Mouse (Mus musculus): Measurements from ENCODE around the gene Kcp.

The Kcp gene

DNA sequence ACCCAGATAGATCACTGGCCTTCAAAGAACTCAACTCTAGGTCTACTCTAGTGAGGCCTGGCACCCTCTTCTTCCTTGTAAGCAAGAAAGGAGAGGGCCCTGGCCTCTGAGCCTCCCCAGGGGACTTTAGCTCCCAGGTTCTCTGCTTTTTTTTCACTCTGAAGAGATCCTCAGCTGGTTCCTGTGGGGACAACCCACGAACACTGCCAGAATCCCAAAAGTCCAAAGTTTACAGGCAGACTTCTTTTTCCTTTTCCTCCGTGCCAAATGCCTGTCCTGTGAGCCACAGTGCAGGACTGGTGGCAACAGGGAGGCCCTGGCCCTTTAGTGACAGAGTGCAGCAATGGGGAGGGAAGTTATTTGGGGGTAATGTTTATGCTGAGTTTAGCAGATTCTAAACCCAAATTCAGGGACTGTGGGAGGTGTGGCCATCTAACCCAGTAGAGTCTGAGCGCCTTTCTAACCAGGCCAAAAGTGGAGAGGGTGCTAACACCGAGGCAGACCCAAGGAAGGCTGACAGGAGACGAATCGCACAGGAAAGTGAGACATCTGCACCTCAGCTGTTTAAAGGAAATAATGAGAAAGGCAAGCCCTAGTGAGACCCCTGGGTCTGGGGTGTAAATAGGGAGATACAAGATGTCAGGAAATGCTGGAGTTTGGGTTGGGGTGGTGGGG, 15.0 kb upstream of the Kcp start:
- DNase-seq, result no peak

DNA sequence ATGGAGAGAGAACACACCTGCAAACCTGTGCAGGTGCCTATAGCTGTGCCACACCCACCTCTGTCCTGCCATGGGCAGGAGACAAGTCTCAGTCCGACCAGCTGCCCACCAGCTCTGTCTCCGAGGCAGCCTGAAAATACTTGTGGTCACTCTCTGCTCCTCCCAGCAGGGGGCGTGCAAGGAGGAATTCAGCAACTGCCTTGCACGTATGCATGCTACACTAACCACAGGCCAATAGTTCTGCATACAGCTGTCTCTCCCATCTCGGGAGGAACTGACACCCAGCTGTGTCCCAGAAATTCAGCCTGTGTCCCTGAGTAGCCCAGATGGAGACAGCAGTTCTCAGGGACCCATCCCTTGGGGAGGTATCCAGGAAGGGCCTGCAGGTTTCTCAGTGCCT, 9.4 kb upstream of the Kcp start:
- DNase-seq, result peak; percentile 13

DNA sequence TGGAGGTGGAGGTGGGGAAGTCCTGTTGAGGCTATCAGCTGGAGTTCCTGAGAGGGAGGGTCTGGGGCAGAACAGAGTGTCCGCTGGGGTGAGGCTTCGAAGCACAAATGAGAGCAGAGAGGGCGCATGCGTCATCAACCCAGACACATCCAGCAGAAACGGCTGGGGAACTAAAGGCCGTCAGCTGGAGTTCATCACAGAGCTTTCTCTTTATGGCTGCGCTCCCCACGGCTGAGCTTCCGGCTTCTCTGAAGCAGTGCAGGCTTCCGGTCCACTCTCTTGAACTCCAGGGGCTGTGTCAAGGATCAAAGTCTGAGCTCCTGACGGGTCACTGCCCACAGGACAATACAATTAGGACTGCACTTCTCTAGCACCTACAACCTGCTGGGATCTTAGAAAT, 5.5 kb upstream of the Kcp start:
- no peak for DNase-seq

DNA sequence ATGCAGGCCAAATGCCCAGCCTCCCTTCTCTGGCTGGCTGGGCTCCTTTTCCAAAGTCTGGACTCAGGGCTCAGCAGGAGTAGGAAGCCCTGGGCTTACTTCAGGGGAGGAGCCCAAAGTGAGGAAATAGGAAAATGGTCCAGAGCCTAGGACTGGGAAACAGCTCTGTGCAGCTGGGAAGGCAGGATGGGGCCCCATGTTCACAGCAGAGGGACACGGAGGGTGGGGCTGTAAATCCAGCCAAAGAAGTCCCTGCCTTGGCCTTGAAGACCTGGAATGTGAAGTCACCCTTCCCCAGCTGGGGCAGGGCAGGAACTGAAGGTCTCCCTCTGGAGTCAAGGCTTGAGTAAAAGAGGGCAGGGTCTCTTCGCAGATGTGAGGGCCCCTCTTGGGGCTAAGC, 1.3 kb upstream of the Kcp start:
- no peak for DNase-seq

DNA sequence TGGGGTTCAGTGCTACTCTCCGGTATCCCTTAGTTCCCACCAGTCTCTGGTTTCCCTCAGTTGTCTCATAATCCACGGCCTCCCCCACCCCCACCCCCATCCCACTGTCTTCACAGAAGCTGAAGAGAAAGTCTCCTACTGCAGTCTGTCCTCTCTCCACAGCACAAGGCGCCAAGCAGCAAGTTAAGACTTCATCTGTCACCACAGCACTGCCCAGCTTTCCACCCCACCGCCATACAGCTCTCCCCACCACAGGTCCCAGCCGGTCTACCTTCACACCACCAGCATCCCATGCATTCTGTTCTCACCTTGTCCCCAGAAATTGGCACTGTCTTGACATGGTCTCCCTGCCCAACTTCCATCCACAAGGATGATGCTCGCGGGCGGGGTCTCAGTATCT, 918 bp downstream of the Kcp start:
- DNase-seq, result no peak

DNA sequence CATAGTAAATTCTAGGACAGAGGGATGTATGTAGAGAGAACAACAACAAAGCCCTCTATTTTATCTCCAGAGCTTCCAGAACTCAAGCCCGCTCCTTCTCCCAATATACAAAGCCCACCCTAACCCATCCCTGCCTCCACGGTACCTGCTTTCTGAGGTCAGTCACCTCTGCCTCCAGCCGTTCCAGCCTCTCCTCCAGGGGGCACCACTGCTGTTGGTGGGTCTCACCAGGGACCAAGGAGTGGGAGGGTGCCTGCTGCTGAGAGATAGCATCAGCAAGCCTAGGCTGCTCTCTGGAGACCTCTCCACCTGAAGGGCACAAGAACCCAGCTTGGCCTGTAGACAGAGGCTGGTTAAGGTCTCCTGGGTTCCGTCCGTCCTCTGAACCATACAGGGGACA, 2.3 kb downstream of the Kcp start:
- DNase-seq, result no peak

DNA sequence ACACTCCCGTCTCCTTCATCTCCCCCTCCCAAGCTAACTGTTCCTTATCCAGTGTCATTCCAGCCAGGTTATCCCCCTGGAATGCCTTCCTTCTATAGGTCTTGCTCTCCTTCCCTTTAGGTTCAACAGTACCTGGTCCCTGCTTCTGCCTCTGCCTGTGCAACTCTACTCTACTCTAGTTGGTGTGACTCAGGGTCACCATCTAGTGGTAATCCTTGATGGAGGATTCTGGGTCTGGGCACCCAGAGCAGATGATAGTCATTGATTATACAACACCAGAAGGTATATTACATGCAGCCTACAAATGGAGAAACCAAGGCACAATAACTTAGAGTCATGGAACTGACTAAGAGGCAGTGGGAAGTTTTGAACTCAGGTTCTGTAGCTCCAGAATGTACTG, 6.2 kb downstream of the Kcp start:
- no peak for DNase-seq

DNA sequence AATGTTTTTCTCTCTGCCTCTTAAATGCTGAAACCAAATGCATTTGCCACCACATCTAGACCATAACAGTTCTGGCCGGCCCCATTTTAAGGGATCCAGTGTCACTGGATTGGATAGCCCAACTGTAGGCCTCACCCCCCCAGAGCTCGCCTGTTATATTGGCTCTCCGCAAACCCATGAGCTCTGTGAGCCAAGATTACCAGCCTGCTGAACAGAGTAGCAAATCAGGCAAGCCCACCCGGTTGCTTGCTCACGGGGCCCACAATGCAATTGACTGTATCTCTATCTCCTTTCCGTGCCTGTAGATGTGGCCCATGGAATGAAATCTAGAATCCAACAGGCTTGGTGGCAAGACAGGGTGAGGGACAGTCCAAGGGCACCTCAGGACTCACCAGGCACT, 6.9 kb downstream of the Kcp start:
- no peak for DNase-seq

DNA sequence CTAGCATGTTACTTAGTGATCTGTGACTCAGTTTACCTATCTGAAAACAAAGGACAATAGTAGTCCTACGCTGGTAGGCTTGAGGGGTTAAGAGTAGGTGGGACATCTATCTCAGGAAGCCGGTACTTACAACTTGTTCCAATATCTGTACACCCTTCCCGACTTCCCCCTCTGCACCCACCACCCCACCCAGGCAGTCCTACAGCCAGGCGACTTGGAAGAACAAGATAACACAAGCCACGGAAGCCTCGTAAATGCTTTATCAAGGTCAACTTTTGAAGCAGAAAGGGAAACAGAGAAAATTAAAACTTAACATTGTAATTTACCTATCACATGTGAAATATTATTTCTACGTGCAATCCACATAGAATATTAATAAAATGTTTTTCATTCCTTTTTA, 7.6 kb downstream of the Kcp start:
- no peak for DNase-seq

DNA sequence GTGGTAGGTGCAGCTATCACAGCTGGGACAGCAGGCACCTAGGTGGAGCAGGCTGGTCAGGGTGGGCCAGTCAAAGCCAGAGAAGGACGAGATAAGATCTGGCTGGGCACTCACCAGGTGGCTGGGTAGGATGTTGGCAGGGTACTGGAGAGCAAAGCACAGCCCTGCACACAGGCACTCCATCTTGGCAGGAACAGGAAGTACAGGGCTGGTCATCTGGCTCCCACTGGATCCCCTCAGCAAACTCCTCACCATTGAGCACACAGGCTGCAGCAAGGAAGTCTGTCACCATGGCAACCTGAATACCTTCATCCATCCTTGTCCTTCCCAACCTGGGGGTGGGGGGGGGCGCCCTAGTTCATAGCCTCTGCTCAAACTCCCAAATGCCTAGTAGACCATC, 10.0 kb downstream of the Kcp start:
- DNase-seq, result no peak

DNA sequence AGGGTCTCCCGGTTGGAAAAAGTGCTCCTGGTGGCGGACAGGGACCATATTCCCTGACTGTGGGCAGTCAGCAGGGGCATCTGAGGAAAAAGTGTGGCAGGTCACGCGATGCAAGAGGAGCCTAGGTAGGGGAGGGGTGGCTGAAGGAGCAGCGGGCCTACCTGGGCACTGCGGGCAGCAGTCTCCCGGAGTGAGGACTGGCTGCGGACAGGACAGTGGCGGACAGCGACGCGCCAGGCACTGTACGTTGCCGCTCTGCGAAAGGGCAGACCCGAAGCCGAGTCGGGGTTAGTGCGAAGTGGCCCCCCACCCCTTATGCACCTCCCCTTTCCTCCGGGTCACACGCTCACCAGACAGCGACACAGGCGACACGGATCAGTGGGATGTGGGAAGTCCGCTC, 11.5 kb downstream of the Kcp start:
- no peak for DNase-seq

DNA sequence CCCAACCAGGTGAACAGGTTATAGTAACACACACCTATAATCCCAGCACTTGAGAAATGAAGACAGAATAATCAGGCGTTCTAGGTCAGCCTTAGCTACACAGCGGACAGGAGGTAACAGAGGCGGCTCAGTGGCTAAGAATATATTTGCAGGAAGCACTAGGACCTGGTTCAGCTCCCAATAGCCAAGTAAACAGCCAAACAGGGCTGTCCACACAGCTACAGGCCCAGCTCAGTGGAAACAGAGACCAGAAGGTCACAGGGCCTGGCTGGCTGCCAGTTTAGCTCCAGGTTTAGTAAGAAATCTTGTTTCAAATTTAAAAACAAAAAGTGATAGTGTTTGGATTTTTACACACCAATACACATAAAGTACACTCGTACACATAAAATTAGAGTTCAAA, 13.7 kb downstream of the Kcp start:
- no peak for DNase-seq

DNA sequence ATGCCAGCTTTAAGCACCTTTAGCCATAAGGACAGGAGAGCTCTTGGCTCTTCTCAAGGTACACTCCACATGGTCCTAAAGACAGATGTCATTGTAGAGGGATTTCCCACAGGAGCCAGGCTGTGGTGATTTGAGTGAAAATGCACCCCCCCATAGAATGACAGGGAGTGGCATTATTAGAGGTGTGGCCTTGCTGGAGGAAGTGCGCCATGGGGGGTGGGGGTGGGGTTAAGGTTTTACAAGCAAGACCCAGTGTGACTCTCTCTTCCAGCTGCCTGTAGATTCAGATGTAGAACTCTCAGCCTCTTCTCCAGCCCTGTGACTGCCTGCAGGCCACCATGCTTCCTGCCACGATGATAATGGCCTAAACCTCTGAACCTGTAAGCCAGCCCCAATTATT, 21.8 kb downstream of the Kcp start:
- no peak for DNase-seq

DNA sequence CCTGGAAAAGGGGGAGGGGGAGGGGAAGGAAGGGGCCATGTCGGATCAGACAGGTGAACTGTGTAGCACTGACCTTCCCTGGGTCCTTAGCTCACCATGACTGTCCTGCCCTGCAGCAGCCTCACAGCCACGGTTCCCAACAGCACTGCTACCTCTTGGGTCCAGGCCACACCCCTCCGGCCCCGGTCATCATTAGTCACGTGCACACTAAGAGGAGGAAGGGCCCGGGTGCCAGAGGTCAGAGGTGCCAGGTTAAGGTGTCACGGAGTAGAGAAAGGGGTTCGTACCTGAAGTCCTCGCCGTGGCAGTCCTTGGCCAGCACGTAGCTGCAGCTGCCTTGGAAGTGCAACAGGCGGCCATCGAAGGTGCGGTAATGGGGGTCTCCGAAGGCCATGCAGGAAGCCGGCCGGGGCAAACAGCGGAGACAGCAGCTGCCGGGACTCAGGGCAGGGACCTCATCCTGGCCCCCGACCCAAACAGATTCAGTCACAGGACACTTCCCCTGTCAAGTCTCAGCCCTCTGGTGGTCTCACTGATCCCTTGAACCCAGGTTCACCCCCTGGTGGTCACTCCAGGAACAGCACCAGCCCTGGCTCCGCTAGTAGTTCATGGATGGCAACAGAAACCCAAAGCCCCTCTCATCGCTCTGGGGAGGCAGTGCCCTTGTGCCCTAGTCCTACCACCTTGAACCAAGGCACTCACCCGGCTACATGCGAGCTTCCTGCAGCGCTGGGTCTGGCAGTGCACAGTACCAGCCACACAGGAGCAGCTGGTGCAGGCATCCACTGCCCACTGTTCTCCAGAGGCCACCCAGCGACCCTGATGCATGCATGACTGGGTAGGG, 22.8 kb downstream of the Kcp start:
- DNase-seq, result peak; percentile 44

DNA sequence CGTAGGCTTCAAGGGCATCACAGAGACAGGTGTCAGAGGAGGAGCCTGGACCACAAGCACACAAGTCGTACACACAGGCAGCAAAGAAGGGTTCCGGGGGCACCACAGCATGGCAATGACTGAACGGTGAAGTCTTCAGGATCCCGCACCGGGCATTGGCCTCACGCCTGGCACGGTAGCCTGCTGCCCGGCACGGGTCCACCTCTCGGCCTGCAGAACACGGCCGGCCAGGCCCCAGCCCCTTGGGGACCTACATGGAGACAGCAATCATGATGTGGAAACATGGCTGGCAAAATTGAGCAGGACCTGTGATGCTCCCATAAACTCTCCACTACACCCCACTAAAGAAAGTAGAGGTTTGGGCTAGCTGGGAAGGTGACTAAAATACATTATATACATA, 25.1 kb downstream of the Kcp start:
- DNase-seq, result no peak

DNA sequence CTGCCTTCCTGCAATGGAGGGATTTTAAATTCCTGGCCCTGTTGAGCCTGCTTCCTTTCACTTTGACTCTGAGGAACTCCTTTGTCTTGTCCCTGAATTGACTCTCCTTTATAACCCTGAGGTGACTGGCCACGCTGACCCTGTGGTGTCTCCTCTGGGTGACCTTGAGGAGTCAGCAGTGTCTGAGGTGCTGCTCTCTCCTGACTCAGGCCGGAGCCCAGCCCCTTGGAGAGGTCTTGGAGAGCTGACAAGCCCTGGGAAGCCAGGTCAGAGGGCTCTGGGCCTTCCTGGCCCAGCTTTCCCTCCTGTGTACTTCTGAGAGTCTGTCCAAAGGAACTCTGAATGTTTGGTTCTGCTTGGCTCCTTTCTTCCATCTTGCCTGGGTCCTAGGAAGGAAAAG, 33.0 kb downstream of the Kcp start:
- DNase-seq, result no peak

DNA sequence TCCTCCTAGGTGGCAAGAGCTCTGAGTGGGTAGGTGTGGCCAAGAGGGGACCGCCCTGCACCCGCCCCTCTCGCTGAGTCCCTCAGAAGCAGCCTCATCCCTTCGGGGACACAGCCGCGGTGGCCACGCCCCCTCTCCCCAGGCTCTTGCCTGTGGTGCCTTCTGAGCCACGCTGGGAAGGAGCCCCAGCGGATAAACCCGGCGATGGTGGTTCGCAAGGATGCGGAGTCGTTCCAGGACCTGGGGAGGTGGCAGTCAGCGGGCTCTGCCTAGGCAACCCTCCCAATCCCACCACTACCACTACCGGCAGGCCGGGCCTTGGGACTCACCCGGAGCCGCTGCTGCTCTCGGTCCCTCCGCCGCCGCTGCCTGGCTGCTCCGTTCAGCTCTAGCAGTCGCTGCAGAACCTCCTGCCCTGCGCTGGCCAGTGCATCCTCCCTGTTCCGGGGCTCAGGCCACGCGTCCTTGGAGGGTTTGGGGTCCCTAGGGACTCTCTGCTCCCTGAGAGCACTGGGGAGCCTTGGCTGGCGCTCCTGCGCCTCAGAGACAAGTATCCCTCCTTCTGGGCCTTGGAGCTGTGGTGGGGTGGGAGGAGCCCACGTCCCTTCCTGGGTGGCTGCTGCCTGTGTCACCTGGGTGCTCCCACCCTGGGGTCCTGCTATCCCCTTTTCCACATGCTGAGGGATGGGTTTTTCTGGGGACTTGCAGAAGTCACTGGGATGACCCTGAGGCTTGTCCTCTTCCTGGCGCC, 33.6 kb downstream of the Kcp start:
- peak; percentile 42 for DNase-seq

DNA sequence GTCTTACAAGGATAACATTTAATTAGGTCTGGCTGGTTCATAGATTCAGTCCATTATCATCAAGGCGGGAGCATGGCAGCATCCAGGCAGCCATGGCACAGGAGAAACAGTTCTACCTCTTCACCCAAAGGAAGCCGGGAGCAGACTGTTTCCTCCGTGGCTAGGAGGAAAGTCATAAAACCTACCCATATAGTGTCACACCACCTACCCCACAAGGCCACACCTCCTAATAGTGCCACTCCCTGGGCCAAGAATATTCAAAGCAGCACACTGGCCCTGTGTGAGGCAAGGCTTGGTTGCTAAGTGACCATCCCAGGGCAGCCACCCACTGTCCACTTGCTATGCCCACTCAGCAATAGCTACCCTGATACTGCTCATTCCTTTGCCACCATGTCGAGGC, 36.6 kb downstream of the Kcp start, which contains the start of gene Atp6v1fnb:
Atp6v1fnb (plus strand) TSS at position 301 of the 400 bp plus-strand sequence.
- DNase-seq, result no peak

DNA sequence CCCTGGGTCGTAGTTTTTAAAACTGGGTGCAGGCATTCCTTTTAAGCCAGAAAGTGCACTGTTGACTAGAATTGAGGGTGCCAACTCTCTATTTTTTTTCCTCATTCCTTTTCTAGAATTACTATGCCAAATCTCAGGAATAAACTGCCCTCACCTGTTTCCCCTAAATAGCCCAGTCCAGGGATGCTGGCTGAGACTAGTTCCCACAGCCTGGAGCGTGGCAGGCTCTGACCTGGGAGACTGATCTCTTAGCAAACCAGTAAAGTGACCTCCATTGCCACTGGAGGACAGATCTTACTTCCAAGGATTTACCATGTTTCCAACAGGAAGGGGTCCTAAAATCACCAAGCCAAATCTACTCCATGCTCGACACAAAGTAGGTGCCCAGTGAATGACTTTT, 38.9 kb downstream of the Kcp start:
- no peak for DNase-seq

DNA sequence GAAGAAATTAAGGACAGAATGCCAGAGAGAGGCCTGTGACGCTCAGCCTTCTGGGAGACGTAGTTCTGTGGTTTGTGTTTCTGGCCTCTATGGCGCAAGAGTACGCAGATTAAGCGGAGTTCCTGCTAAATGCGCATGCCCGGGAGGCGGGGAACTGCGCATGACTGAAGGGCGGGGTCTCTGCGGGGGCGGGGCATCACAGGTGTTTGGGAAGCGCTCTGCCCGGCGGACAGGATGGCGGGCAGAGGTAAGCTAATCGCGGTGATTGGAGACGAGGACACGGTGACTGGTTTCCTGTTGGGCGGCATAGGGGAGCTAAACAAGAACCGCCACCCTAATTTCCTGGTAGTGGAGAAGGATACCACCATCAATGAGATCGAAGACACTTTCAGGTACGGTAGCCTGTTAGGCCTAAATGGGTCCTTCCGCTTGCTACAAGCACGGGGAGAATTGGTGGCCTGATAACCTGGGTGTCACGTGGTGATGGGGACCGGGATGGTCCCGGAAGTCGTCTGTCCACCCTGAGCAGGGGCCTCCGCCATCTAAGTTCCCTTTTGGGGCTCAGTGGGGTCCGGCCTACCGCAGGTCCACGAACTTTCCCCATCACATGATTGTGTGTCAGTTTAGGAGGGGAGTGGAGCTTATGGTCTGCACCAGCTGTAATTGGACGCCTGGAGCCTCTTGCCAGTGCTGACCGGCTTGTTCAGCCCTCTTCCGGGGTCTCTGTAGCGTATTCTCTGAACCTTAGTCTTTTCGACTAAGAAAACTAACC, 40.0 kb downstream of the Kcp start, which contains the start of gene Atp6v1f:
Atp6v1f (plus strand) TSS at position 136 of the 772 bp plus-strand sequence.
- DNase-seq, result peak; percentile 92

DNA sequence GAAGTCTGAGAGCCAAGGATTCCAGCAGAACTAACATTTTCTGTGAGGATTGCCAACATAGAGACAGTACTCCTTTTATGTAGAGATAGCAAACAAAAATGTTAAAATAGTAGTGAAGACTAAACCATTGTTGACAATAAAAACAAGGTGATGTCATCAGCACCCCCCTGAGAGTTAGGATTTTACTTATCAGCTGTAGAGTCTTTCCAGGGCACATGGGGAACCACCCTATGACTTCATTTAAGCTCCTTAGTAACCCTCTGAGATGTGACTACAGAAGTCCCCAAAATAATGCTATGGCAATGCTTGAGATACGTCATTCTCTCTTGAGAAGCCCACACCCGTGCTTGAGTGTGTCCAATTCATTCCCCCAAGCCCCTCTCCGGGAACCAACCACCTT, 44.4 kb downstream of the Kcp start:
- no peak for DNase-seq

DNA sequence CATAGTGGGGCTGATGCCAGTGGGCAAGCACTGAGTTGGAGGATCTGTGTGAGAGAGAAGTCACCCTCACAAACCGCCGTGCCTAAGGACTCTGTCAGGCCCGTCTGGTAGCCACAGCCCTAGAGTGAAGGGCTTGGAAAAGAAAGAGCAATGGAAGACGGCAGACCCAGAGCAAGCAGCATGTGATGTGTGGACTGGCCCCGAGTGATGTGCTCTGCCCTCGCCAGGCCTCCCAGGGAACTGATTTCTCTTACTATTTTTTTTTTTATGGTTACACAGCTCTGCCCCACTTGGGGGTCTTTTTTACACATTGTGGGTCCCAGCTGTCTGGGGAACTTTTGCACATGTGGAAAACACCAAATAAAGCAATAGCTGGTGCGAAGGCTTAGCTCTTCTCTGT, 46.2 kb downstream of the Kcp start:
- no peak for DNase-seq

DNA sequence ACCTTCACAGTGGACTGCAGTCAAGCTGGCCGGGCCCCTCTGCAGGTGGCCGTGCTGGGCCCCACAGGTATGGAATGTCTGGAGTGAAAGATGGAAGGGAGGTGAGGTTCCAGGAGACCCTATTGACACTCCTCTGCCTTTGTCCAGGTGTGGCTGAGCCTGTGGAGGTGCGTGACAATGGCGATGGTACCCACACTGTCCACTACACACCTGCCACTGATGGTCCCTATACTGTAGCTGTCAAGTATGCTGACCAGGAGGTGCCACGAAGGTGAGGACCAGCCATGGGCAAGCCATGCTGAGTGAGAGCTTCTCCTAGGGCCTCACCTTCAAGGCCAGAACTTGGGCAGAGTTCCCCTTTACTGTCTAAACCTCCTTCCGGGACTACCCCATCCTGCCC, 57.1 kb downstream of the Kcp start:
- DNase-seq, result no peak

All from cerebellum, adult 8-10 months (tissue).